In the genomic region with DNA sequence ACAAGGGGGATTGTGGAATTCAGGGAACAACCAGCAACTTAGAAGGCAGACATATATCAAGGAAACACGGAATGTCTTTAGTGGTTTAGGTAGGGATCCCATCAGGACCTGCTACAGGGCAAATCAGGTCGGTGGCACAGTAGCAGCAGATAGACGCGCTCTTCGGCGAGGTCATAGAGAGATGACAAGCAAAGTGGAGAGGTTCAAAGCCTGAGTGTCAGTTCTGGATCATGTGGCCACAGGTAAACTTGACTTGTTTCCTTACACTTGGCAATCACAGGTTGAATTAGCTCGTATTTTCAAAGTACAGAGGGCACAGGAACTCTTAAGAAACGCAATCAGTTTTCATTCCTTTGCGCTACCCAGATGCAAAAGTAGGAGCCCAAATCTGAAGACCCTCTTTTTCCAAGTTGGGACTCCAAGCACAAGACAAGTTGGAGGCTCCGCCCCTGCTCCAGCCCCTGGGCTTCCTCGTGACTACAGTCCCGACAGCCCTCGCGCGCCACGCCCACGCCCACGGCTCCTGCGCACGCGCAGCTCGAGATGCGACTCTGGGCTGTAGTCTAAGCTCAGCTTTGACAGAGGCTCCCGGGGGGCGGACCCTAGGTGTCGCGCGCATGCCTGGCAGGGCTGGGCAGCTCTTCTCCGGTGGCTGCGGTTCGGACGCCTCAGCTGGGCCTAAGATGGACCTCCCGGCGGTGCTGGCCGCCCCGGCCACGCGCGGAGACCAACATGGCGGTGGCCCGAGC, we compare ENCODE assay signal across 8 mouse cellular contexts. TPM values are rescaled to one million over a fixed set of nuclear protein-coding genes. Genes with fewer than 3 reads are reported as not detected.
DNase-seq lines count a peak whose midpoint lies in the region; ATAC-seq and TF ChIP-seq lines count a peak whose summit lies in the region.

A gene (plus strand): TSS at position 517 of the 749 bp plus-strand sequence.

- H3K9me3 ChIP-seq in G1E (replicated peaks), result no peaks in the 10 kb centered on the region
- H3K9me3 ChIP-seq in forebrain, embryonic 16.5 days (ENCODE audit: control insufficient read depth, low read length), result no peaks in the 10 kb centered on the region
- no peaks in the 10 kb centered on the region for H3K9me3 ChIP-seq in lung, embryonic 14.5 days (ENCODE audit: low read depth, low read length)

- H3K36me3 ChIP-seq in G1E (replicated peaks), result peaks cover 29% of the 10 kb centered on the region
- H3K36me3 ChIP-seq in forebrain, embryonic 16.5 days (ENCODE audit: control insufficient read depth, insufficient read depth), result peaks cover 5% of the 10 kb centered on the region
- peaks cover 18% of the 10 kb centered on the region for H3K36me3 ChIP-seq in lung, embryonic 14.5 days (ENCODE audit: insufficient read depth)
- peaks cover 10% of the 10 kb centered on the region for H3K36me3 ChIP-seq in thymus, adult 2 months (ENCODE audit: control insufficient read depth, insufficient read depth, low read length)

- peaks cover 16% of the 10 kb centered on the region for H3K27me3 ChIP-seq in G1E (ENCODE audit: insufficient read depth, low read length)
- no peaks in the 10 kb centered on the region for H3K27me3 ChIP-seq in forebrain, embryonic 16.5 days (replicated peaks; ENCODE audit: control insufficient read depth, insufficient read depth, low read length)
- no peaks in the 10 kb centered on the region for H3K27me3 ChIP-seq in lung, embryonic 14.5 days (ENCODE audit: insufficient read depth, low read length)
- H3K27me3 ChIP-seq in thymus, adult 2 months (ENCODE audit: control insufficient read depth, insufficient read depth, low read length), result no peaks in the 10 kb centered on the region

- peak; percentile 84 for TF ChIP-seq POLR2A in olfactory bulb, adult 2 months (IDR thresholded peaks at IDR 0.05; ENCODE audit: insufficient read depth, low read depth, low read length)
- TF ChIP-seq POLR2A in thymus, adult 2 months (IDR thresholded peaks at IDR 0.05; ENCODE audit: control insufficient read depth, extremely low read depth, insufficient read depth, low read length, poor library complexity), result no peak

- peaks cover 47% of the 10 kb centered on the region for H3K4me1 ChIP-seq in G1E (ENCODE audit: insufficient read depth, low read depth, low read length)
- H3K4me1 ChIP-seq in forebrain, embryonic 16.5 days (replicated peaks; ENCODE audit: control insufficient read depth, insufficient read depth, low read length), result peaks cover 22% of the 10 kb centered on the region
- peaks cover 5% of the 10 kb centered on the region for H3K4me1 ChIP-seq in lung, embryonic 14.5 days (ENCODE audit: insufficient read depth)
- H3K4me1 ChIP-seq in olfactory bulb, adult 2 months (ENCODE audit: control insufficient read depth, insufficient read depth, low read length), result peaks cover 8% of the 10 kb centered on the region
- peaks cover 12% of the 10 kb centered on the region for H3K4me1 ChIP-seq in thymus, adult 2 months (replicated peaks; ENCODE audit: control insufficient read depth, insufficient read depth, low read length)

- no peak for TF ChIP-seq CTCF in G1E (IDR thresholded peaks at IDR 0.05; ENCODE audit: low read depth, low read length)
- no peak for TF ChIP-seq CTCF in layer of hippocampus, adult 2 months (conservative IDR thresholded peaks at IDR 0.05)
- TF ChIP-seq CTCF in lung, embryonic 14.5 days (IDR thresholded peaks at IDR 0.05; ENCODE audit: low read depth), result no peak
- no peak for TF ChIP-seq CTCF in olfactory bulb, adult 2 months (IDR thresholded peaks at IDR 0.05; ENCODE audit: insufficient read depth, low read depth, low read length)
- peak; percentile 38; the same call in 1 of the 2 replicates for TF ChIP-seq CTCF in thymus, adult 2 months (IDR thresholded peaks at IDR 0.05; ENCODE audit: borderline replicate concordance, control insufficient read depth, extremely low read depth, insufficient read depth, low read length, poor library complexity)

- peak within 1 kb of the TSS; percentile 86 for H3K9ac ChIP-seq in forebrain, embryonic 16.5 days (replicated peaks; ENCODE audit: low read depth, low read length)
- peak within 1 kb of the TSS; percentile 78 for H3K9ac ChIP-seq in lung, embryonic 14.5 days

- H3K4me2 ChIP-seq in forebrain, embryonic 16.5 days (ENCODE audit: low read length), result peak within 1 kb of the TSS; percentile 97
- peak within 1 kb of the TSS; percentile 96 for H3K4me2 ChIP-seq in lung, embryonic 14.5 days

- intact Hi-C loops in heart, postnatal 36 days (cut with DNase I), result no loop called here

- peak within 1 kb of the TSS; percentile 93 for H3K4me3 ChIP-seq in G1E (ENCODE audit: low read depth, low read length)
- H3K4me3 ChIP-seq in forebrain, embryonic 16.5 days (replicated peaks; ENCODE audit: low read length), result peak within 1 kb of the TSS; percentile 93
- H3K4me3 ChIP-seq in layer of hippocampus, adult 2 months, result peak within 1 kb of the TSS; percentile 66
- H3K4me3 ChIP-seq in lung, embryonic 14.5 days (ENCODE audit: low read depth, low read length), result peak within 1 kb of the TSS; percentile 90
- peak within 1 kb of the TSS; percentile 74 for H3K4me3 ChIP-seq in olfactory bulb, adult 2 months (ENCODE audit: insufficient read depth, low read depth, low read length)
- peak within 1 kb of the TSS; percentile 95 for H3K4me3 ChIP-seq in thymus, adult 2 months (ENCODE audit: control insufficient read depth, insufficient read depth, low read length)

- DNase-seq in G1E (ENCODE audit: low spot score), result peak; percentile 94
- peak; percentile 99 to 100 for DNase-seq in cerebellum, adult 18-20 months
- peak; percentile 99 for DNase-seq in heart, postnatal 36 days
- DNase-seq in layer of hippocampus, adult 2 months (ENCODE audit: low spot score in 2 of 2), result peak; percentile 100
- peak; percentile 99 for DNase-seq in lung, embryonic 14.5 days
- peak; percentile 99 for DNase-seq in thymus, adult 2 months

- ATAC-seq in G1E (ENCODE audit: extremely low read depth, insufficient number of reproducible peaks, low FRiP score, poor library complexity, severe bottlenecking), result peak; percentile 74
- peak; percentile 99 for ATAC-seq in forebrain, embryonic 16.5 days
- ATAC-seq in lung, embryonic 14.5 days (ENCODE audit: insufficient read depth), result peak; percentile 98

- WGBS in forebrain, embryonic 16.5 days, result 7% methylated on average over 41 of the region's 41 CpGs
- 4% methylated on average over 40 of the region's 41 CpGs for WGBS in lung, embryonic 14.5 days
- 5% methylated on average over 41 of the region's 41 CpGs for WGBS in olfactory bulb, adult 2 months
- WGBS in thymus, adult 2 months, result 9% methylated on average over 41 of the region's 41 CpGs

- H3K27ac ChIP-seq in forebrain, embryonic 16.5 days (ENCODE audit: low read length), result peak within 1 kb of the TSS; percentile 86
- peak within 1 kb of the TSS; percentile 94 for H3K27ac ChIP-seq in layer of hippocampus, adult 2 months
- peak within 1 kb of the TSS; percentile 72 for H3K27ac ChIP-seq in lung, embryonic 14.5 days (ENCODE audit: low read depth)
- H3K27ac ChIP-seq in olfactory bulb, adult 2 months (ENCODE audit: insufficient read depth, low read depth, low read length), result peak within 1 kb of the TSS; percentile 35
- no peak within 1 kb of the TSS for H3K27ac ChIP-seq in thymus, adult 2 months (ENCODE audit: control insufficient read depth, insufficient read depth, low read length)

RNA-seq across cellular contexts. Expression of the gene that starts here (rescaled TPM):
- 23.3 and 24.9 TPM in 2 replicates for total RNA-seq in G1E (2014; fragmentation: Nextera tagmentation)
- 19.0 and 19.7 TPM in 2 replicates for total RNA-seq in G1E (2017)
- 32.5 and 36.2 TPM in 2 replicates for polyA plus RNA-seq in G1E (2012)
- polyA plus RNA-seq in forebrain, embryonic 16.5 days (2015; fragmentation: Nextera tagmentation; extraction: Ambion mirVana), result 10.1 and 10.4 TPM in 2 replicates
- 10 to 100 TPM; 14.4 to 14.6 TPM for total RNA-seq in heart, postnatal 36 days (2021)
- 10 to 100 TPM; 29.5 to 29.9 TPM for total RNA-seq in layer of hippocampus, adult 2 months (2021)
- 10.4 and 11.9 TPM in 2 replicates for polyA plus RNA-seq in lung, embryonic 14.5 days (2014; fragmentation: Nextera tagmentation; extraction: Ambion mirVana)
- polyA plus RNA-seq in olfactory bulb, adult 2 months (2012; ENCODE audit: insufficient read depth, insufficient read length, low replicate concordance, missing spikeins), result not detected in 2 replicates
- 42.9 and 66.5 TPM in 2 replicates for polyA plus RNA-seq in thymus, adult 2 months (2012; rRNA removed)
